In genomic region chr5:118908224-118908623, GRCm38 (mm10) we compare ENCODE assay signal across 24 mouse cellular contexts.
A peak's percentile ranks its signal among the peaks of the same experiment; 100 is the strongest.
DNase-seq lines count a peak whose midpoint lies in the region; ATAC-seq lines count a peak whose summit lies in the region.
"Had no signal": no experiment of that assay in that cellular context is flagged by ENCODE, and none has a peak within 500 bp of the region (broad histone marks: within the 10 kb centered on the region; RNA-seq: fewer than 3 reads in every experiment).

No protein-coding gene starts in this region.

- WGBS in forebrain, embryonic 14.5 days, result 42% methylated on average over 7 of the region's 7 CpGs
- 28% methylated on average over 7 of the region's 7 CpGs for WGBS in forebrain, embryonic 15.5 days
- WGBS in limb, embryonic 10.5 days, result 49% methylated on average over 7 of the region's 7 CpGs
- WGBS in hindbrain, embryonic 16.5 days, result 53% methylated on average over 7 of the region's 7 CpGs

- no peak overlapping the region for H3K27ac ChIP-seq in forebrain, embryonic 14.5 days (ENCODE audit: low read depth, low read length)
- H3K27ac ChIP-seq in forebrain, embryonic 15.5 days (replicated peaks), result no peak overlapping the region
- H3K27ac ChIP-seq in limb, embryonic 10.5 days, result peak overlapping the region; percentile 59
- H3K27ac ChIP-seq in hindbrain, embryonic 16.5 days (ENCODE audit: low read depth, low read length), result no peak overlapping the region
- H3K27ac ChIP-seq: heart, embryonic 15.5 days; hindbrain, embryonic 14.5 days; intestine, embryonic 15.5 days; liver, embryonic 13.5 days; midbrain, embryonic 12.5 days; stomach, embryonic 15.5 days had no signal

- intact Hi-C loops in left cerebral cortex, postnatal 4 days (cut with DNase I), result no loop called here

- H3K36me3 ChIP-seq in forebrain, embryonic 14.5 days (ENCODE audit: control insufficient read depth, insufficient read depth, low read length), result no peaks in the 10 kb centered on the region
- no peaks in the 10 kb centered on the region for H3K36me3 ChIP-seq in forebrain, embryonic 15.5 days
- H3K36me3 ChIP-seq in limb, embryonic 10.5 days, result no peaks in the 10 kb centered on the region
- no peaks in the 10 kb centered on the region for H3K36me3 ChIP-seq in hindbrain, embryonic 16.5 days (ENCODE audit: control insufficient read depth, insufficient read depth, low read length)
- H3K36me3 ChIP-seq: heart, embryonic 15.5 days; intestine, embryonic 15.5 days; liver, embryonic 13.5 days; midbrain, embryonic 12.5 days; stomach, embryonic 15.5 days had no signal

- H3K9me3 ChIP-seq in forebrain, embryonic 14.5 days (replicated peaks; ENCODE audit: control insufficient read depth, low read length), result peaks cover 3% of the 10 kb centered on the region; the same call in 1 of the 2 replicates
- 0 out of 2 replicates have a peak, but pooled peaks cover 4% of the 10 kb centered on the region for H3K9me3 ChIP-seq in forebrain, embryonic 15.5 days
- peaks cover 2% of the 10 kb centered on the region; the same call in 1 of the 2 replicates for H3K9me3 ChIP-seq in limb, embryonic 10.5 days (replicated peaks)
- H3K9me3 ChIP-seq in hindbrain, embryonic 16.5 days (ENCODE audit: control insufficient read depth, low read length), result peaks cover 4% of the 10 kb centered on the region
- H3K9me3 ChIP-seq: intestine, embryonic 15.5 days; stomach, embryonic 15.5 days had no signal

- ATAC-seq in forebrain, embryonic 14.5 days, result no peak
- ATAC-seq in forebrain, embryonic 15.5 days (replicated peaks), result no peak
- no peak for ATAC-seq in hindbrain, embryonic 16.5 days
- ATAC-seq: intestine, embryonic 15.5 days; Patski had no signal

- peak; percentile 67 for DNase-seq in forebrain, embryonic 14.5 days (ENCODE audit: low spot score)
- DNase-seq in left cerebral cortex, postnatal 4 days, result peak; percentile 24
- DNase-seq in left cerebral cortex, adult 9 months (ENCODE audit: low spot score in 2 of 2), result no peak
- peak; percentile 9 to 24 for DNase-seq in urinary bladder, postnatal 36 days (ENCODE audit: low spot score in 2 of 2)
- no peak for DNase-seq in urinary bladder, postnatal 10 days (ENCODE audit: low spot score)
- DNase-seq in limb, embryonic 10.5 days (ENCODE audit: low spot score), result no peak
- DNase-seq: adrenal gland, adult 8-10 months; cerebellum, adult 8-10 months; heart, postnatal 36 days; kidney, adult 9 months; kidney, postnatal 25 days; layer of hippocampus, postnatal 36 days; liver, embryonic 13.5 days; lung, adult 2 months; lung, postnatal 14 days; thymus, postnatal 25 days had no signal

- no peak overlapping the region for H3K4me3 ChIP-seq in forebrain, embryonic 14.5 days (ENCODE audit: low read depth, low read length)
- no peak overlapping the region for H3K4me3 ChIP-seq in forebrain, embryonic 15.5 days
- H3K4me3 ChIP-seq in limb, embryonic 10.5 days, result no peak overlapping the region
- no peak overlapping the region for H3K4me3 ChIP-seq in hindbrain, embryonic 16.5 days (ENCODE audit: low read length)
- H3K4me3 ChIP-seq: heart, embryonic 15.5 days; intestine, embryonic 15.5 days; liver, embryonic 13.5 days; midbrain, embryonic 12.5 days; stomach, embryonic 15.5 days had no signal

- no peak overlapping the region for H3K4me2 ChIP-seq in forebrain, embryonic 14.5 days (ENCODE audit: low read length)
- no peak overlapping the region for H3K4me2 ChIP-seq in forebrain, embryonic 15.5 days (replicated peaks)
- no peak overlapping the region for H3K4me2 ChIP-seq in hindbrain, embryonic 16.5 days (ENCODE audit: low read length)
- H3K4me2 ChIP-seq: heart, embryonic 15.5 days; hindbrain, embryonic 14.5 days; intestine, embryonic 15.5 days; liver, embryonic 13.5 days; midbrain, embryonic 12.5 days; stomach, embryonic 15.5 days had no signal

- no peaks in the 10 kb centered on the region for H3K4me1 ChIP-seq in forebrain, embryonic 14.5 days (ENCODE audit: control insufficient read depth, insufficient read depth, low read length)
- H3K4me1 ChIP-seq in forebrain, embryonic 15.5 days, result peaks cover 3% of the 10 kb centered on the region
- H3K4me1 ChIP-seq in limb, embryonic 10.5 days, result peaks cover 13% of the 10 kb centered on the region
- no peaks in the 10 kb centered on the region for H3K4me1 ChIP-seq in hindbrain, embryonic 16.5 days (ENCODE audit: control insufficient read depth, insufficient read depth, low read depth, low read length)
- H3K4me1 ChIP-seq: intestine, embryonic 15.5 days; liver, embryonic 13.5 days; midbrain, embryonic 12.5 days; stomach, embryonic 15.5 days had no signal

- no peak overlapping the region for H3K9ac ChIP-seq in forebrain, embryonic 14.5 days (ENCODE audit: low read length)
- no peak overlapping the region for H3K9ac ChIP-seq in forebrain, embryonic 15.5 days (replicated peaks)
- no peak overlapping the region for H3K9ac ChIP-seq in hindbrain, embryonic 16.5 days (ENCODE audit: low read depth, low read length)
- H3K9ac ChIP-seq: heart, embryonic 15.5 days; hindbrain, embryonic 14.5 days; intestine, embryonic 15.5 days; liver, embryonic 13.5 days; midbrain, embryonic 12.5 days; stomach, embryonic 15.5 days had no signal

- H3K27me3 ChIP-seq in forebrain, embryonic 14.5 days (replicated peaks; ENCODE audit: control insufficient read depth, insufficient read depth, low read length), result no peaks in the 10 kb centered on the region
- H3K27me3 ChIP-seq in forebrain, embryonic 15.5 days, result 0 out of 2 replicates have a peak, but pooled peaks cover 2% of the 10 kb centered on the region
- H3K27me3 ChIP-seq in limb, embryonic 10.5 days (ENCODE audit: low read depth, poor library complexity, severe bottlenecking), result no peaks in the 10 kb centered on the region
- no peaks in the 10 kb centered on the region for H3K27me3 ChIP-seq in hindbrain, embryonic 16.5 days (replicated peaks; ENCODE audit: control insufficient read depth, insufficient read depth, low read length)
- H3K27me3 ChIP-seq: intestine, embryonic 15.5 days; liver, embryonic 13.5 days; midbrain, embryonic 12.5 days; Patski; stomach, embryonic 15.5 days had no signal

Comparison
In these comparisons a context has a peak if more than half of its experiments do, and no peak if none do; other contexts are left out.
1. DNase-seq: peak in forebrain, embryonic 14.5 days (single experiment), left cerebral cortex, postnatal 4 days (single experiment) and urinary bladder, postnatal 36 days (2 of 2); none in left cerebral cortex, adult 9 months (0 of 2), urinary bladder, postnatal 10 days (single experiment) and limb, embryonic 10.5 days (single experiment).